Mouse (Mus musculus): ENCODE measurements around the gene Sgcd.

- TF ChIP-seq CTCF (IDR thresholded peaks at IDR 0.05; ENCODE audit: control insufficient read depth, insufficient read depth, low read length) (no peak), POLR2A (IDR thresholded peaks at IDR 0.05; ENCODE audit: borderline replicate concordance, control insufficient read depth, low read depth, low read length) (no peak)
Observed at GRCm38 (mm10) chr11:47640556-47640955, 348.2 kb downstream of the Sgcd start.
